Comparison of ENCODE assay signal across 27 mouse cellular contexts in the genomic region with DNA sequence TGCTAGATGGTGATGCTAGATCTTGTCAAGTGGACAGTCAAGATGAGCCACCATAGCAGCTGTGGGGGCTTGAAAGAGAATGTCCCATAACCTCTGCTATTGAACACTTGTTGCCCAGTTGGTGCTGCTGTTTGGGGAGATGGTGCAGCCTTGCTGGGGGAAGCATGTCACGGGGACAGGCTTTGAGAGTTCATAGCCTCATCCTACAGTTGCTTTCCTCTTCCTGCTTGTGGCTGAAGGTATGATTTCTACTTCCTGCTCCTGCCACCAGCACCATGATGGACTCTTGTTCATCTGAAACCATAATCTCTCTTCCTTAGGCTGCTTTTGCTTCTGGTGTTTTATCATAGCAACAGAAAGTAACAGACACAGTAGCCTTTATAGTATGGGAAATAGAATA.
"Had no signal": no experiment of that assay in that cellular context is flagged by ENCODE, and none has a peak within 500 bp of the region (broad histone marks: within the 10 kb centered on the region; RNA-seq: fewer than 3 reads in every experiment).

No protein-coding gene starts in this region.

- H3K4me1 ChIP-seq: heart, embryonic 13.5 days; heart, embryonic 15.5 days; hindbrain, embryonic 10.5 days; hindbrain, embryonic 12.5 days; kidney, embryonic 15.5 days; limb, embryonic 13.5 days; limb, embryonic 15.5 days had no signal

- H3K4me2 ChIP-seq: heart, embryonic 11.5 days; heart, embryonic 13.5 days; heart, embryonic 15.5 days; hindbrain, embryonic 12.5 days; hindbrain, embryonic 14.5 days; kidney, embryonic 15.5 days; limb, embryonic 13.5 days; limb, embryonic 15.5 days; liver, embryonic 13.5 days had no signal

- H3K4me3 ChIP-seq: heart, adult 2 months; heart, embryonic 13.5 days; heart, embryonic 15.5 days; hindbrain, embryonic 10.5 days; hindbrain, embryonic 12.5 days; kidney, embryonic 15.5 days; limb, embryonic 13.5 days; limb, embryonic 15.5 days; liver, embryonic 13.5 days had no signal

- H3K9ac ChIP-seq: forebrain, postnatal 0 days; heart, embryonic 13.5 days; heart, embryonic 15.5 days; hindbrain, embryonic 12.5 days; hindbrain, embryonic 14.5 days; kidney, embryonic 15.5 days; limb, embryonic 13.5 days; limb, embryonic 15.5 days; liver, embryonic 13.5 days had no signal

- H3K27ac ChIP-seq: heart, adult 2 months; heart, embryonic 13.5 days; heart, embryonic 15.5 days; hindbrain, embryonic 10.5 days; hindbrain, embryonic 12.5 days; hindbrain, embryonic 14.5 days; kidney, embryonic 15.5 days; kidney, postnatal 0 days; limb, embryonic 13.5 days; limb, embryonic 15.5 days; liver, embryonic 13.5 days had no signal

- H3K27me3 ChIP-seq: heart, embryonic 13.5 days; heart, embryonic 15.5 days; hindbrain, embryonic 12.5 days; kidney, embryonic 15.5 days; limb, embryonic 13.5 days; limb, embryonic 15.5 days; liver, embryonic 13.5 days had no signal

- H3K9me3 ChIP-seq: heart, embryonic 13.5 days; heart, embryonic 15.5 days; hindbrain, embryonic 10.5 days; hindbrain, embryonic 12.5 days; kidney, embryonic 15.5 days; limb, embryonic 13.5 days; limb, embryonic 15.5 days; liver, embryonic 13.5 days had no signal

- H3K36me3 ChIP-seq: limb, embryonic 13.5 days had no signal

- DNase-seq: forebrain, postnatal 0 days; gastrocnemius, postnatal 14 days; gastrocnemius, postnatal 36 days; heart, adult 2 months; heart, postnatal 14 days; heart, postnatal 4 days; kidney, adult 11 months; kidney, adult 2 months; kidney, adult 9 months; kidney, postnatal 14 days; kidney, postnatal 36 days; layer of hippocampus, adult 9-11 months; layer of hippocampus, postnatal 36 days; left cerebral cortex, postnatal 4 days; liver, embryonic 13.5 days had no signal

- ATAC-seq: forebrain, postnatal 0 days; hindbrain, embryonic 16.5 days; inflammation-experienced regulatory T-cells, adult 6 months had no signal
